Mouse (Mus musculus): ENCODE data around the gene Map7. TPM values are rescaled to one million over a fixed set of nuclear protein-coding genes. Genes with fewer than 3 reads are reported as not detected.

Map7 gene
- total RNA-seq, 2 experiments from 2014 or later, result 71.4 to 75.2 TPM

- no peak for DNase-seq (ENCODE audit: low spot score in 2 of 2)
Observed at GRCm38 (mm10) chr10:20222011-20222410, 73.7 kb downstream of the Map7 start.

GRCm38 (mm10) chr10:20226728-20227127, 78.5 kb downstream of the Map7 start:
- DNase-seq (ENCODE audit: low spot score in 2 of 2), result peak in 1 of 2 experiments; percentile 34

- no peak for DNase-seq (ENCODE audit: low spot score in 2 of 2)
Observed at GRCm38 (mm10) chr10:20230026-20230425, 81.8 kb downstream of the Map7 start.

GRCm38 (mm10) chr10:20233451-20233850, 85.2 kb downstream of the Map7 start:
- DNase-seq (ENCODE audit: low spot score in 2 of 2), result no peak

GRCm38 (mm10) chr10:20234466-20234865, 86.2 kb downstream of the Map7 start:
- no peak for DNase-seq (ENCODE audit: low spot score in 2 of 2)

- DNase-seq (ENCODE audit: low spot score in 2 of 2), result no peak
Observed at GRCm38 (mm10) chr10:20235656-20236055, 87.4 kb downstream of the Map7 start.

- no peak for DNase-seq (ENCODE audit: low spot score in 2 of 2)
Observed at GRCm38 (mm10) chr10:20236241-20236640, 88.0 kb downstream of the Map7 start.

GRCm38 (mm10) chr10:20238281-20238680, 90.0 kb downstream of the Map7 start:
- DNase-seq (ENCODE audit: low spot score in 2 of 2), result no peak

GRCm38 (mm10) chr10:20240858-20241257, 92.6 kb downstream of the Map7 start:
- DNase-seq (ENCODE audit: low spot score in 2 of 2), result no peak

- no peak for DNase-seq (ENCODE audit: low spot score in 2 of 2)
Observed at GRCm38 (mm10) chr10:20243321-20243720, 95.0 kb downstream of the Map7 start.

- DNase-seq (ENCODE audit: low spot score in 2 of 2), result no peak
Observed at GRCm38 (mm10) chr10:20245082-20245481, 96.8 kb downstream of the Map7 start.

GRCm38 (mm10) chr10:20249091-20249490, 100.8 kb downstream of the Map7 start:
- no peak for DNase-seq (ENCODE audit: low spot score in 2 of 2)

GRCm38 (mm10) chr10:20255579-20255978, 107.3 kb downstream of the Map7 start:
- DNase-seq (ENCODE audit: low spot score in 2 of 2), result no peak

- no peak for DNase-seq (ENCODE audit: low spot score in 2 of 2)
Observed at GRCm38 (mm10) chr10:20257054-20257643, 108.9 kb downstream of the Map7 start.

- DNase-seq (ENCODE audit: low spot score in 2 of 2), result no peak
Observed at GRCm38 (mm10) chr10:20257721-20258720, 109.8 kb downstream of the Map7 start.

- no peak for DNase-seq (ENCODE audit: low spot score in 2 of 2)
Observed at GRCm38 (mm10) chr10:20259476-20259875, 111.2 kb downstream of the Map7 start.

- DNase-seq (ENCODE audit: low spot score in 2 of 2), result no peak
Observed at GRCm38 (mm10) chr10:20262896-20263295, 114.6 kb downstream of the Map7 start.

- DNase-seq (ENCODE audit: low spot score in 2 of 2), result no peak
Observed at GRCm38 (mm10) chr10:20264479-20264878, 116.2 kb downstream of the Map7 start.

GRCm38 (mm10) chr10:20267032-20267431, 118.8 kb downstream of the Map7 start:
- DNase-seq (ENCODE audit: low spot score in 2 of 2), result no peak

GRCm38 (mm10) chr10:20268945-20269344, 120.7 kb downstream of the Map7 start:
- no peak for DNase-seq (ENCODE audit: low spot score in 2 of 2)

GRCm38 (mm10) chr10:20272380-20272779, 124.1 kb downstream of the Map7 start:
- no peak for DNase-seq (ENCODE audit: low spot score in 2 of 2)

GRCm38 (mm10) chr10:20273278-20273677, 125.0 kb downstream of the Map7 start:
- no peak for DNase-seq (ENCODE audit: low spot score in 2 of 2)

All from layer of hippocampus, postnatal 14 days (tissue).